Comparison of ENCODE assay signal across 8 mouse cellular contexts in genomic region chr6:49094968-49095367, GRCm38 (mm10).
"Had no signal": no experiment of that assay in that cellular context is flagged by ENCODE, and none has a peak within 500 bp of the region (broad histone marks: within the 10 kb centered on the region; RNA-seq: fewer than 3 reads in every experiment).

No protein-coding gene starts in this region.

- DNase-seq: kidney, postnatal 10 days; kidney, postnatal 36 days; layer of hippocampus, postnatal 36 days; lung, adult 18-20 months; lung, postnatal 14 days; thymus, adult 18-20 months; thymus, postnatal 14 days; thymus, postnatal 4 days had no signal
